Mouse (Mus musculus) stomach, embryonic 16.5 days (tissue): ENCODE measurements around the gene Strc. TPM values are rescaled to one million over a fixed set of nuclear protein-coding genes. Genes with fewer than 3 reads are reported as not detected.

Experiments used
- ATAC-seq: fragments of 200-750 bp; cut with Nextera tagmentation; 2 replicates; pipeline ENCODE4 v1.8.0; 2017; ENCODE audit warnings: moderate number of reproducible peaks, moderate TSS enrichment; ENCODE audit not compliant: insufficient read depth, low FRiP score
- H3K27ac ChIP-seq: fragments of 300-500 bp; sonication (generic); 2 replicates; pipeline ENCODE4 v1.5.1; 2014; ENCODE audit warnings: low read length
- H3K27me3 ChIP-seq: fragments of 300-500 bp; sonication (generic); 2 replicates; pipeline ENCODE4 v1.6.1; 2014; ENCODE audit warnings: low read length, control low read depth, mixed read lengths; ENCODE audit not compliant: control insufficient read depth, insufficient read depth
- H3K36me3 ChIP-seq: fragments of 300-500 bp; sonication (generic); 2 replicates; pipeline ENCODE4 v1.6.1; 2014; ENCODE audit warnings: low read length; ENCODE audit not compliant: control insufficient read depth, insufficient read depth
- H3K4me1 ChIP-seq: fragments of 300-500 bp; sonication (generic); 2 replicates; pipeline ENCODE4 v1.6.1; 2014; ENCODE audit warnings: low read length, control low read depth, mixed read lengths; ENCODE audit not compliant: control insufficient read depth, insufficient read depth
- H3K4me2 ChIP-seq: fragments of 300-500 bp; sonication (generic); 2 replicates; pipeline ENCODE4 v1.6.1; 2014; ENCODE audit warnings: low read depth, low read length, mixed read lengths
- H3K4me3 ChIP-seq: fragments of 300-500 bp; sonication (generic); replicated peaks from 2 replicates; pipeline ENCODE4 v1.5.1; 2014; ENCODE audit warnings: mild to moderate bottlenecking, low read length
- H3K9ac ChIP-seq: fragments of 300-500 bp; sonication (generic); 2 replicates; pipeline ENCODE4 v1.6.1; 2014; ENCODE audit warnings: low read length
- H3K9me3 ChIP-seq: fragments of 300-500 bp; sonication (generic); replicated peaks from 2 replicates; pipeline ENCODE4 v1.6.1; 2016; ENCODE audit warnings: low read length, control low read depth; ENCODE audit not compliant: control insufficient read depth
- WGBS: fragments of 180-500 bp; shearing (Covaris S2); extraction: QIAGEN DNeasy Blood & Tissue Kit; methylation state at CpG from one replicate; pipeline ENCODE4 v1.1.7; 2014; 5-methylcytosine and 5-hydroxymethylcytosine counted together
- polyA plus RNA-seq: library from polyadenylated mRNA; unstranded; fragments of >200 nt; fragmentation: Nextera tagmentation; extraction: Ambion mirVana; gene quantifications from 2 replicates; pipeline ENCODE4 v1.2.1, GENCODE M21; 2015

Gene Strc
- polyA plus RNA-seq, 1 experiment from 2014 or later, result not detected

DNA sequence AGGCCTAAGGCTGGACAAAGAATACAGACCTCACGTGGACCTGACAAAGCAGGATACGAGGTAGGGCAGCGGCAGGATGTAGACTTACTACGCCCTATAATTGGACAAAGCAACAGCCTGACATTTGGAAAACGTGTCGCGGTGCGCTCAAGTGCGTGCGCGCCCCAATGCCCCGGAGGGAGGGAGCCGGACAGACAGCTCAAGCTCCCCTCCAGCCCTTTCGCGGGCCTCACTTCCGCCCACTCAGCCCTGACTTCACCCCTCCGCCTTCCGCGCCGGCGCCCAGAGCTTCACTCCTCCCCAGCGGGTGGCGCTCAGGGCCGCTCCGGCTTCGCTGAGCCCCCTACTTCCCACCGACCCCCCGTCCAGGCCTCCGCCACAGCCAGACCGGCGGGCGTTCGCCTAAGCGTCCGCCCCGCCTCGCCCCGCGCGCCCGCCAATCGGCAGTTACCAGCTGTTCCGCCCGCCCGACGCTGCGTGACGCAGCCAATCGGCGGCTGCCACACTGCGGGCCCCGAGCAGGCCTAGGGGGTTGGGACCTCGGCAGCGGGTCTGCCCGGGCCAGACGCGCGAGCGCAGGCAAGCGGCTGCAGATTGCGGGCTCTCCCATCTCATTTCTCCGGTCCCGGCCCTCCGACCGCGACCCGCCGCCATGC lies 26.5 kb upstream of the Strc start, which contains the start of the genes Pdia3 and Catsper2:
Gene Pdia3, plus strand, starts transcription at position 389 of the 656 bp plus-strand sequence.
Gene Catsper2, minus strand, starts transcription at position 406 of the 656 bp plus-strand sequence.
- peak within 1 kb of the TSS; percentile 99 for H3K9ac ChIP-seq
- ATAC-seq, result peak; percentile 98
- H3K27ac ChIP-seq, result peak within 1 kb of the TSS; percentile 99

DNA sequence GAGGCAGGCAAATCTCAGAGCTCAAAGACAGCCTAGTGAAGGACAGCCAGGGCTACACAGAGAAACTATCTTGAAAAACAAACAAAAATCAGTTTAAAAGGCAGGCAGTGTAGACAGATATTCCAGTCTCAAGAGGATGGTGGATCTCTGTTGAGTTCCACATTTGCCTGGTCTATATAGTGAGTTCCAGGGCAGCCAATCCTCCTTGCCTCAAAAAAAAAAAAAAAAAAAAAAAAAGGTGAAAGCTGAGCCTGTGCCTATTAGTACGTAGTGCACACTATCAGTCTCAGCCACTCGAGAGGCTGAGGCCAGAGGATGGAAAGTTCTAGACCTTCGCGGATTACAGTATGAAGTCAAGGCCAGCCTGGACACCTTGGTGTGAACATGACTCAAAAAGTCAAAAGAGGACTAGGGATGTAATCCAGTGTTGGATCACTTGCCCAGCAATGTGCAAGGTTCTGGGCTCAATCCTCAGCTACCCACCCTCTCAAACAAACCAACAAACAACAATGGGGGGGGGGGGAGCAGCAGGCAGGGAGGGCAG lies 25.9 kb upstream of the Strc start:
- Histone ChIP-seq H3K4me2 (peak overlapping the region; percentile 80), H3K36me3 (no peaks in the 10 kb centered on the region), H3K4me1 (peaks cover 19% of the 10 kb centered on the region), H3K27ac (peak overlapping the region; percentile 96), H3K9me3 (no peaks in the 10 kb centered on the region), H3K9ac (peak overlapping the region; percentile 99), H3K4me3 (peak overlapping the region; percentile 100), H3K27me3 (no peaks in the 10 kb centered on the region)
- ATAC-seq, result 0 out of 2 replicates have a peak, but pooled peaks have one; percentile 1
- WGBS, result 8% methylated on average over 4 of the region's 4 CpGs

More for the DNA sequence above, 26.5 kb upstream of the Strc start, which contains the start of the genes Pdia3 and Catsper2:
- H3K36me3 ChIP-seq, result no peaks in the 10 kb centered on the region; the same call in none of the 2 replicates
- H3K4me2 ChIP-seq, result peak within 1 kb of the TSS; percentile 80
- H3K4me3 ChIP-seq, result peak within 1 kb of the TSS; percentile 100
- H3K4me1 ChIP-seq, result peaks cover 21% of the 10 kb centered on the region
- no peaks in the 10 kb centered on the region for H3K27me3 ChIP-seq
- under 1% methylated on average over 61 of the region's 68 CpGs for WGBS
- H3K9me3 ChIP-seq, result no peaks in the 10 kb centered on the region

DNA sequence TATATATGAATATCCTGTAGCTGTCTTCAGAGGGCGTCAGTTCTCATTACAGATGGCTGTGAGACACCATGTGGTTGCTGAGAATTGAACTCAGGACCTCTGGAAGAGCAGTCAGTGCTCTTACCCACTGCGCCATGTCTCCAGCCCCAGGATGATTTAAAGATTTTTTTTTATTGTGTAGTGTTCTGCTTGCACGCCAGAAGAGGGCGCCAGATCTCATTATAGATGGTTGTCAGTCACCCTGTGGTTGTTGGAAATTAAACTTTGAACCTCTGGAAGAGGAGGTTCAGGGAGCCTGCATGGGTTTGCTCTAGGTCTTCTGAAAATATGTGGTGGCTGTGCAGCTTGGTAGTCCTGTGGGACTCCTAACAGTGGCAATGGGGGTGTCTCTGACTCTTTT lies 21.2 kb upstream of the Strc start:
- no peak overlapping the region for H3K4me2 ChIP-seq
- no peaks in the 10 kb centered on the region for H3K27me3 ChIP-seq
- H3K9ac ChIP-seq, result no peak overlapping the region
- WGBS, result 37% methylated on average over 4 of the region's 4 CpGs
- H3K4me1 ChIP-seq, result no peaks in the 10 kb centered on the region
- no peak for ATAC-seq
- no peak overlapping the region for H3K27ac ChIP-seq
- no peak overlapping the region for H3K4me3 ChIP-seq
- H3K9me3 ChIP-seq, result no peaks in the 10 kb centered on the region
- no peaks in the 10 kb centered on the region for H3K36me3 ChIP-seq

DNA sequence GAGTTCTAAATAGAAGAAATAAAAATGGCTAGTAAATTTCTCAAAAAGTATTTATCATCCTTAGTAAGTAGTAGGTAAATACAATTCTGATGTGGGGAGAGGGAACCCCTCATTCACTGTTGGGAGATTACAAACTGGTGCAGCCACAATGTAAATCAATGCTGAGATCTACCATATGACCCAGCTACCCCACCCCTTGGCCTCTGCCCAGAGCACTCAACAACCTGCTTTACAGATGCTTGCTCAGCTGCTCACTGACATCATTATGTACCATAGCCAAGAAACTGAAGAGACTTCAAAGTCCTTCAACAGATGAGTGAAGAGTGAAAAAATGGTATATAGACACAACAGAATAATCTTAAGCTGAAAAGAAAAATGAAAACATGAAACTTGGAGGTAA lies 16.3 kb upstream of the Strc start:
- ATAC-seq, result no peak
- Histone ChIP-seq H3K27me3 (no peaks in the 10 kb centered on the region), H3K9ac (no peak overlapping the region), H3K36me3 (no peaks in the 10 kb centered on the region), H3K4me1 (no peaks in the 10 kb centered on the region), H3K4me3 (no peak overlapping the region), H3K4me2 (no peak overlapping the region), H3K27ac (no peak overlapping the region), H3K9me3 (no peaks in the 10 kb centered on the region)

DNA sequence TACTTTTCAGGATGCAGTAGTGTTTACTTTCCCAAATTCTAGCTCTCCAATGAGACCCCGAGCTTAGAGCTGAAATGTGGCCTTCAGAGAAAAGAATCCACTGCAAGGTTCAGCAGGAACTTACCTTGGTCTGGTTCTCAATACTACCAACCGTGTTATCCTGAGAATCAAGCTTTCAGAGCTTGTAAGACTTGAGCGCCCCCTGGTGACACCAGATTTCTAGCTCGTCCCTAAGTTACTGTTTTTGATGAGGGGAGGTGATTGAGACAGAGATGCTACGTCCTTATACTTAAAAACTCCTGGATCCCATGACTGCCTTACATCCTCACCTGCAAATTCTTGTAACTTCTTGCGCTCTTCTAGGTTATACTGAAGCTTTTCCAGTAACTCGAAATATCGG lies 9.7 kb upstream of the Strc start:
- no peak overlapping the region for H3K4me2 ChIP-seq
- H3K4me3 ChIP-seq, result no peak overlapping the region
- 11% methylated on average over 8 of the region's 8 CpGs for WGBS
- H3K9ac ChIP-seq, result no peak overlapping the region
- ATAC-seq, result no peak
- H3K9me3 ChIP-seq, result no peaks in the 10 kb centered on the region
- no peaks in the 10 kb centered on the region for H3K4me1 ChIP-seq
- no peaks in the 10 kb centered on the region for H3K36me3 ChIP-seq
- H3K27ac ChIP-seq, result no peak overlapping the region
- no peaks in the 10 kb centered on the region for H3K27me3 ChIP-seq

GRCm38 (mm10) chr2:121374766-121375165 lies 12.2 kb downstream of the Strc start:
- 55% methylated on average over 2 of the region's 2 CpGs for WGBS

GRCm38 (mm10) chr2:121372266-121372665 lies 14.7 kb downstream of the Strc start:
- H3K36me3 ChIP-seq, result no peaks in the 10 kb centered on the region
- no peak for ATAC-seq
- H3K4me3 ChIP-seq, result no peak overlapping the region
- no peaks in the 10 kb centered on the region for H3K9me3 ChIP-seq
- no peaks in the 10 kb centered on the region for H3K27me3 ChIP-seq
- no peak overlapping the region for H3K9ac ChIP-seq
- 64% methylated on average over 3 of the region's 3 CpGs for WGBS
- no peak overlapping the region for H3K4me2 ChIP-seq
- no peak overlapping the region for H3K27ac ChIP-seq
- no peaks in the 10 kb centered on the region for H3K4me1 ChIP-seq

More at GRCm38 (mm10) chr2:121374766-121375165, 12.2 kb downstream of the Strc start:
- no peak for ATAC-seq
- Histone ChIP-seq H3K4me2 (no peak overlapping the region), H3K27ac (no peak overlapping the region), H3K9me3 (no peaks in the 10 kb centered on the region), H3K27me3 (no peaks in the 10 kb centered on the region), H3K4me1 (no peaks in the 10 kb centered on the region), H3K36me3 (no peaks in the 10 kb centered on the region), H3K4me3 (no peak overlapping the region), H3K9ac (no peak overlapping the region)

DNA sequence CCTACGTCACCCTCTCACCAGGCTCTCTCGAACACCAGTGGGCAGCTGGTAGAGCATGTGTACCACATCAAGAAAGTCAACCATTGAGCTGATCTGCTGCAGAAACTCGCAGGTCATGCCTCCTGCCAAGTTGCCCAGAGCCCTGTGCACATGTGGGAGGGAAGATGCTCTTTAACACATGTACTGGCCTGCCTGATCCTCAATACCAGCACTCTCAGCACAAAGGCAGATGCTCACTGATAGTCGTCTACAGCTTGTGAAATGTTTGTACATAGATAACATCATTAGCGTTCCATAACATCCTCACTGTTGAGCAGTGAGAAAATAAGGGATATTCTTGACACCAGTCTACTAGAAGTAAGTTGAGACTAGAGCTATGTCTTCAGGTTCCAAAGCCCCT lies 16.0 kb downstream of the Strc start:
- Histone ChIP-seq H3K9ac (no peak overlapping the region), H3K27ac (no peak overlapping the region), H3K27me3 (no peaks in the 10 kb centered on the region), H3K4me2 (no peak overlapping the region), H3K4me3 (no peak overlapping the region), H3K9me3 (no peaks in the 10 kb centered on the region), H3K36me3 (no peaks in the 10 kb centered on the region), H3K4me1 (no peaks in the 10 kb centered on the region)
- WGBS, result 80% methylated on average over 5 of the region's 5 CpGs
- no peak for ATAC-seq

DNA sequence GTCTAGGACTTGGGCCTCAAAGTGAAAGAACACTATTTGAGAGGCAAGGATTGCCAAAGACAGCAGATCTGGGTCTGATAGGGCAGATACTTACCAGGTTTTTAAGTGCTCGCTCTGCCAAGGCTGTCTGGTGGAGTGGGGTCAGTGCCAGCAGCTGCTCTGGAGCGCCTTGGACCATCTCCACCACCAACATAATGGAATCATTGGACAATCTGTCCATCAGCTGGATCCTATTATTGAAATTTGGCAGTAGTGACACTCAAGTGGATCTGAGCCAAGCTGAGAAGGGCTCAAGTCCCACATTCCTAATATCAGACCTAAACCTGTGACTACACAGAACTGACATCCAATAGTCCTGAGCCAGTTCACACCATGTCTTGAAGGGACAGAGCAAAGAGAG lies 18.1 kb downstream of the Strc start:
- Histone ChIP-seq H3K4me2 (no peak overlapping the region), H3K9ac (no peak overlapping the region), H3K9me3 (no peaks in the 10 kb centered on the region), H3K27ac (no peak overlapping the region), H3K36me3 (no peaks in the 10 kb centered on the region), H3K4me3 (no peak overlapping the region), H3K4me1 (no peaks in the 10 kb centered on the region), H3K27me3 (no peaks in the 10 kb centered on the region)
- ATAC-seq, result no peak
- WGBS, result 84% methylated on average over 2 of the region's 2 CpGs
